Mouse (Mus musculus): ENCODE results near the gene Efnb2. TPM values are rescaled to one million over a fixed set of nuclear protein-coding genes. Genes with fewer than 3 reads are reported as not detected.

The Efnb2 gene
- polyA plus RNA-seq, 1 experiment: 12.4 TPM

DNA sequence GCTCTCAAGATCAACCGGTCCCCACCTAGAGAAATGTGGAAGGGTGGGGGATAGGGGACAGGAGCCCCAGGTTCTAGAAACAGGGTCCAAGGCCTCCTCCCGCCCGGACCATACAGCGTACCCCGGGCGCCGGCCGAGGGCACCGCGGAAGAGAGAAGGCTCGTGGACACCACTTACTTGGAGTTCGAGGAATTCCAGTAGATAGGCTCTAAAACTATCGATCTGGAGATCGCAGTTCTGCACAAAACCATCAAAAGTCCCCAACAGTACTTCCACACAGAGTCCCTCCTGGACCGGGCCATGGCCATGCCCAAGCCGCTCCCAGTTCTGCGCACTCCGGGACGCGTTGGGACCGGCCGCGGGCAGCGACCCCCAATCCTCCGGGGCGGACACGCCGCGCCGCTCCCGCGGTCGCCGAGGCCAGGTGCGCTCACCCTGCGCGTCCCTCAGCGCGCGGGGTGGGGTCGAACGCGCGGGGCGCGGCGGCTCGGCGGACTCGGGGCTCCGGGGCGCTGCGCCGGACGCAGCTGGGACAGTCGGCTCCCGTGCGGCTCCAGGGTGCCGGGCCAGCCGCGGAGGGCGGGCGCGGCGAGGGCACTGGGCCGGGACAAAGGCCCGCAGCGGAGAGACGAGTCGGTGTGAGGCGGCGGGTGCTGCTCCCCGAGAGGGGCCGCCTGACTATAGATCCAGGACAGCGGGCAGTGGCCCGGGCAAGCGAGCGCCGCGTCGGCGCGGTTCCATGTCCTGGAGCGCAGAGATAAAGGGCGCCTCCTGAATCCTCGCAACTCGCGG, 539 bp downstream of the Efnb2 start:
- peak overlapping the region; percentile 77 for H3K4me3 ChIP-seq (ENCODE audit: extremely low read depth, insufficient read depth, insufficient read length)
- TF ChIP-seq CTCF (IDR thresholded peaks at IDR 0.05; ENCODE audit: extremely low read depth, insufficient read depth, insufficient read length, insufficient replicate concordance) (no peak), POLR2A (IDR thresholded peaks at IDR 0.05; ENCODE audit: low read depth, low read length) (no peak)
- H3K36me3 ChIP-seq (ENCODE audit: control insufficient read depth, insufficient read depth, low read length): peaks cover 3% of the 10 kb centered on the region; the same call in 1 of the 2 replicates
- H3K27me3 ChIP-seq (ENCODE audit: control insufficient read depth, insufficient read depth, low read length): peaks cover 19% of the 10 kb centered on the region
- peak overlapping the region; percentile 18; the same call in 1 of the 2 replicates for H3K27ac ChIP-seq (ENCODE audit: insufficient read depth, low read length)
- WGBS: under 1% methylated on average over 84 of the region's 88 CpGs
- DNase-seq (ENCODE audit: low read depth in 1 of 2, low spot score in 2 of 2): peak; percentile 7 to 12
- H3K4me1 ChIP-seq (ENCODE audit: control insufficient read depth, insufficient read depth, insufficient read length): peaks cover 8% of the 10 kb centered on the region

DNA sequence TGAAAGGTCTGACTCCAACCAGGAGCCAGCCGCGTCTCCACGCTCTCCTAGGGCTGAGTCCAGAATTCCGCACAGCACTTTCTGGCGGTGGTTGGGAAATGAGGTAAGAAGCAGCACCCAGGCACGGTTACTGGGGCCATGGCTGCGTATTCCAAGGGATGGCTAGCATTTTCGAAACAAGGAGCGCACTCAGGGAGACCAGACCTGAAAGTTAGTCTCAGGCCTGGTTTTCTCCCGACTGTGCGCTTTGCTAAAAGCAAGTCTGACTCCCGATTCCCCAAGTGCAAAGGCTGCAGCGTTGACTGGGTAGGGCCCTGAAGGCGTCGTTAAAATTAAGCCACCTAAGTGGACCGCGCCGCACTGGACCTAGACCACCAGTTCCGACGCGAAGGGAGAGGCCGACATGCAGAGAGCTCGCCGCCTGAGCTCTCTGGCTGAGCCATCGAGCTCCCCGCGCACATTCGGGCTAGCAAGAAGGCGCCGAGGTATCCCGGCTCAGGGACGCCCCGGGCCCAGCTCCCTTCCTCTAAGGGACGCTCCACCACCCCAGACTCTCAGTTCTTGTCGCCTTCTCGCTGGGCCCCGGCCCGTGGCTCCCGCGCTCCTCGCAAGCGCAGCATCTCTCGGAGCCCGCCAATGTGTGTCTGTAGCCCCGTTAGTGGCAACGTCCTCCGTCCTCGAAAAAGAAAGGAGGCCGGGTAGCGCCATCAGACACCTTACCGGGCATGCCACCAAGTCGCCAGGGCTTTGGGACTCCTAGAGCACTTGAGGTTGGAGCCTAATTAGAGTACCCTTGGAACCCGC, 1.3 kb downstream of the Efnb2 start:
- peaks cover 8% of the 10 kb centered on the region for H3K4me1 ChIP-seq (ENCODE audit: control insufficient read depth, insufficient read depth, insufficient read length)
- peak in 1 of 2 experiments; percentile 7 for DNase-seq (ENCODE audit: low read depth in 1 of 2, low spot score in 2 of 2)
- 4% methylated on average over 53 of the region's 53 CpGs for WGBS
- H3K36me3 ChIP-seq (ENCODE audit: control insufficient read depth, insufficient read depth, low read length): no peaks in the 10 kb centered on the region
- peak overlapping the region; percentile 77; the same call in 1 of the 2 replicates for H3K4me3 ChIP-seq (ENCODE audit: extremely low read depth, insufficient read depth, insufficient read length)
- H3K27me3 ChIP-seq (ENCODE audit: control insufficient read depth, insufficient read depth, low read length): peaks cover 19% of the 10 kb centered on the region
- TF ChIP-seq CTCF (IDR thresholded peaks at IDR 0.05; ENCODE audit: extremely low read depth, insufficient read depth, insufficient read length, insufficient replicate concordance) (no peak), POLR2A (IDR thresholded peaks at IDR 0.05; ENCODE audit: low read depth, low read length) (no peak)
- H3K27ac ChIP-seq (ENCODE audit: insufficient read depth, low read length): peak overlapping the region; percentile 7; the same call in 1 of the 2 replicates

DNA sequence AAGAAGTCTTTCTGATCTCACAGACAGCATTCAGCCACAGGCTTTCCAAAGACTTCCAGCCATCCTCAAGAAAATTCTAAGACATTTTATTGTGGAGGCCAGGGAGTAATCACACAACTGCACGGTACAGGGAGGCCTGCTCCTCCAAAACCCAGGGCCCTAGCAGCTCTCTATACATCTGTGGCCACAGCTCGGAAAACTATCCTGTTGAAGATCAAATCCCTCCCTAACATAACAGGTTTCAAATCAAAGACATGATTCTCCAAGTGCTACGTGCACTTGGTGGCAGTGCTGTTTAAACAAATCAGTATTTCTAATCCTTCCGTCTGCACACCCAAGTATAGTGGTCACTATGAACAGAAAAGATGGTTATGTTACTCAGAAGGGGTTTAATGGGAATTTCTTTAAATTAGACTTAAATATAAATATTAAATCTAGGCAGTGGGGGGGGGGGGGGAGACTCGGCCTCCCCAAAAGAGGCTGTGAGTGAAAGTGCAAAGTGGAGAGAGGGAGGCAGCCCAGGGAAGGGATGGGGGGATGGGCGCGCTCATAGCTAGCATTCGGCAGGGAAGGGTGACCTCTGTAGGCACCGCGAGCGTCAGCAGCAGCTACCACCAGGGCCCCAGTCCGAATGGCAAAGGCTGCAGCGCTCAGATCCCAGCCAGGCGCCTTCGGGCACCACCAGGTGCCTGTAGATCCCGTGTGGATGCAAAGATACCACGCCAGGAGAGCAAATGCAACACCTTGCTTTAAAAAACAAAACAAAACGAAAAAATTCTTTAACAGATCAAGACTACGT, 2.4 kb downstream of the Efnb2 start:
- TF ChIP-seq POLR2A (IDR thresholded peaks at IDR 0.05; ENCODE audit: low read depth, low read length) (no peak), CTCF (IDR thresholded peaks at IDR 0.05; ENCODE audit: extremely low read depth, insufficient read depth, insufficient read length, insufficient replicate concordance) (peak; percentile 38; the same call in 1 of the 2 replicates)
- Histone ChIP-seq H3K4me3 (ENCODE audit: extremely low read depth, insufficient read depth, insufficient read length) (no peak overlapping the region; the same call in 1 of the 2 replicates), H3K27me3 (ENCODE audit: control insufficient read depth, insufficient read depth, low read length) (peaks cover 19% of the 10 kb centered on the region), H3K4me1 (ENCODE audit: control insufficient read depth, insufficient read depth, insufficient read length) (peaks cover 8% of the 10 kb centered on the region), H3K27ac (ENCODE audit: insufficient read depth, low read length) (no peak overlapping the region), H3K36me3 (ENCODE audit: control insufficient read depth, insufficient read depth, low read length) (no peaks in the 10 kb centered on the region)
- WGBS: 21% methylated on average over 19 of the region's 19 CpGs
- peak in 1 of 2 experiments; percentile 47 for DNase-seq (ENCODE audit: low read depth in 1 of 2, low spot score in 2 of 2)

DNA sequence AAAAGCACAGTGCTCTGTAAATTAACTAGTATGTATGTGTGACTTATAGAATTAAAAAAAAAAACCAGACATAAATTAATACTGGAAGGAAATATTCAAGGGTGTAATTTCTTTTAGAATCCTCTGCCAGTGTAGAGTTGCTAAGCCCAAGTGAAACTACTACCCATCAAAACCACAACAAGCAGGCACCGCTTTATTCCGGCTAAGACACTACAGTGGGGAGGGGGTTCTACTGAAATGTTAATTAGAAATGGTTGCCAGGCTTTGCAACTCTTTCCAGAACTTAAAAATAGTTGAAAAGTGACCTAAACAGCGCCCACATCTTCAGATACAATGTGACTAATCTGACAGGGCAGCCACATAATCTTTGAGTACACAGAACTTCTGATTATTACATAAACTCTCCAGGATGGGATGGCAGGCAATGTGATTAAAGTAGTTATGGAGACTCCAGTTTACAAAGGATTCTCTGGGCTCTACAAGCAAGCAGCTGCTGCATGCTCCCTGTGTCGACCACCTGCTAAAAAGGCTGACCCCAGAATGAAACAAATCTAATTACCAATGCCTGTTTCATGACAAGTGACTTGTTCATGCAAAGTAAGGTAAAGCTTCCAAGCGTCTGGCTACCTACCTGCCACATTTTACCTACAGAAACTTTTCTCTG, 3.2 kb downstream of the Efnb2 start:
- H3K4me1 ChIP-seq (ENCODE audit: control insufficient read depth, insufficient read depth, insufficient read length): peaks cover 8% of the 10 kb centered on the region
- H3K4me3 ChIP-seq (ENCODE audit: extremely low read depth, insufficient read depth, insufficient read length): no peak overlapping the region
- 88% methylated on average over 5 of the region's 5 CpGs for WGBS
- peaks cover 19% of the 10 kb centered on the region for H3K27me3 ChIP-seq (ENCODE audit: control insufficient read depth, insufficient read depth, low read length)
- H3K36me3 ChIP-seq (ENCODE audit: control insufficient read depth, insufficient read depth, low read length): no peaks in the 10 kb centered on the region
- DNase-seq (ENCODE audit: low read depth in 1 of 2, low spot score in 2 of 2): no peak
- H3K27ac ChIP-seq (ENCODE audit: insufficient read depth, low read length): no peak overlapping the region
- TF ChIP-seq CTCF (IDR thresholded peaks at IDR 0.05; ENCODE audit: extremely low read depth, insufficient read depth, insufficient read length, insufficient replicate concordance): no peak
- no peak for TF ChIP-seq POLR2A (IDR thresholded peaks at IDR 0.05; ENCODE audit: low read depth, low read length)

DNA sequence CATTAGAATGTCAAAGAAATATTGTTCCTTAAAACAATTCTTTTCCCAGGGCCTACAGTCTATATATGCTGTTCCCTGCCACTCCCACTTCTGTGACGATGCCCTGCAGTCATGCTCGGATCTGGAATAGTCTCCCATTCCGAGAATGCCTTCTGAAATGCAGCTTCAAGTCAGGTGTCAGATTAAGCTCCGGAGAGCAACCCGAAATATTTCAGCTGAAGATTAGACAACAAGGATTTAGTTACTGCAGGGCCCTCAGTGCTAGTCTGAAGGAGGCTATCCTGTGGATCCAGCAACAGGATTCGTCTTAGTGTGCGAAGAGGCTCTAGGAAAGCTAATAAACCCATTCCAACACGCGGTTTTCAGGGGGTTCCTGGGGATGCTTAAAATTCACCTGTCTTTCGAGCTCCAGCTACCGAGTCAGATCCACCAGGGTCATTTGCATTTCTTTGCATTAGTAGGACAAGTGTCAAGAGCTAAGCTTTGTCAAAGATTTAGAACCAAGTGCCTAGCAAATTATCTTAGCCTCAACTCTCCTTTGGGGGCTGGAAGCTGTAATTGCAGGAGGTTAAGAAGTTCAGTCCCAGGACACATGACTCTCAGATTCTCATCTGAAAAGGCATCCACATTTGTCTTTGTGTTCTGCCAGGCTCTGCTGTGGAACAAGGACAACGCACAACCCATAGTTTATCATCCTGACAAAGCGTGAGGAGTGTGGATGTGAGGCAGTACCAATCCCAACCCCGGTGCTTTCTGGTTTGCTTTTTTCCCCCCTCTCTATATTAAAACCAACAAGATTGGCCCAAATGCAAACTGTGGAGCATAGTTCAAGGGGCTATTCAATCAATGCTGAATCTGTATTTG, 4.2 kb downstream of the Efnb2 start:
- Histone ChIP-seq H3K36me3 (ENCODE audit: control insufficient read depth, insufficient read depth, low read length) (no peaks in the 10 kb centered on the region), H3K4me1 (ENCODE audit: control insufficient read depth, insufficient read depth, insufficient read length) (peaks cover 8% of the 10 kb centered on the region), H3K27ac (ENCODE audit: insufficient read depth, low read length) (no peak overlapping the region), H3K27me3 (ENCODE audit: control insufficient read depth, insufficient read depth, low read length) (peaks cover 19% of the 10 kb centered on the region), H3K4me3 (ENCODE audit: extremely low read depth, insufficient read depth, insufficient read length) (no peak overlapping the region)
- DNase-seq (ENCODE audit: low read depth in 1 of 2, low spot score in 2 of 2): no peak
- TF ChIP-seq POLR2A (IDR thresholded peaks at IDR 0.05; ENCODE audit: low read depth, low read length): no peak
- TF ChIP-seq CTCF (IDR thresholded peaks at IDR 0.05; ENCODE audit: extremely low read depth, insufficient read depth, insufficient read length, insufficient replicate concordance): no peak
- 85% methylated on average over 14 of the region's 14 CpGs for WGBS

Measured in spleen, adult 2 months (tissue).